Mouse (Mus musculus): ENCODE results near the gene Zmpste24. TPM values are rescaled to one million over a fixed set of nuclear protein-coding genes. Genes with fewer than 3 reads are reported as not detected.

Zmpste24 gene
- polyA plus RNA-seq, 1 experiment from 2014 or later, result 39.8 TPM

GRCm38 (mm10) chr4:121010770-121011549 lies 87.1 kb downstream of the Zmpste24 start:
- no peak for ATAC-seq (ENCODE audit: low read depth)
- 76% methylated on average over 11 of the region's 11 CpGs for WGBS

More at GRCm38 (mm10) chr4:121010770-121011549, 87.1 kb downstream of the Zmpste24 start:
- Histone ChIP-seq H3K4me2 (ENCODE audit: low read depth, low read length) (no peak overlapping the region), H3K9me3 (ENCODE audit: control insufficient read depth, low read length) (no peaks in the 10 kb centered on the region), H3K4me3 (ENCODE audit: low read length) (no peak overlapping the region), H3K36me3 (ENCODE audit: control insufficient read depth, insufficient read depth, low read length) (no peaks in the 10 kb centered on the region), H3K27ac (ENCODE audit: low read length) (no peak overlapping the region), H3K27me3 (ENCODE audit: control insufficient read depth, insufficient read depth, low read depth, low read length) (no peaks in the 10 kb centered on the region), H3K9ac (ENCODE audit: low read length) (no peak overlapping the region), H3K4me1 (replicated peaks; ENCODE audit: control insufficient read depth, insufficient read depth, low read length) (peaks cover 7% of the 10 kb centered on the region)

Other genes with a start within 250 kb of the Zmpste24 start
- gene Rims3, start 243.4 kb downstream of the Zmpste24 start, polyA plus RNA-seq (2015; fragmentation: Nextera tagmentation; extraction: Ambion mirVana), result 0.69 and 0.73 TPM in 2 replicates
- 26.8 and 27.2 TPM in 2 replicates for gene Exo5, start 173.2 kb downstream of the Zmpste24 start, polyA plus RNA-seq (2015; fragmentation: Nextera tagmentation; extraction: Ambion mirVana)
- gene Zfp69, start 146.5 kb downstream of the Zmpste24 start, polyA plus RNA-seq (2015; fragmentation: Nextera tagmentation; extraction: Ambion mirVana), result 6.8 and 7.5 TPM in 2 replicates
- 12.3 and 12.6 TPM in 2 replicates for gene Smap2, start 81.0 kb downstream of the Zmpste24 start, polyA plus RNA-seq (2015; fragmentation: Nextera tagmentation; extraction: Ambion mirVana)
- 5.1 and 5.9 TPM in 2 replicates for gene Col9a2, start 58.9 kb downstream of the Zmpste24 start, polyA plus RNA-seq (2015; fragmentation: Nextera tagmentation; extraction: Ambion mirVana)
- not detected in 2 replicates for gene Tmco2, start 11.0 kb upstream of the Zmpste24 start, polyA plus RNA-seq (2015; fragmentation: Nextera tagmentation; extraction: Ambion mirVana)
- 20.5 and 24.3 TPM in 2 replicates for gene Rlf, start 116.8 kb upstream of the Zmpste24 start, polyA plus RNA-seq (2015; fragmentation: Nextera tagmentation; extraction: Ambion mirVana)
- gene Gm12888, start 226.7 kb upstream of the Zmpste24 start, polyA plus RNA-seq (2015; fragmentation: Nextera tagmentation; extraction: Ambion mirVana), result not detected in 2 replicates

Data from lung, embryonic 16.5 days (tissue).